Mouse (Mus musculus) cortical plate, adult 2 months (tissue): Measurements from ENCODE around the gene Mapt. TPM values are rescaled to one million over a fixed set of nuclear protein-coding genes. Genes with fewer than 3 reads are reported as not detected.

Source experiments
- H3K27ac ChIP-seq: fragments of 200-500 bp; 2 replicates; pipeline ENCODE4 v1.5.1; 2012; ENCODE audit warnings: low read length, control low read depth, inconsistent platforms; ENCODE audit not compliant: insufficient read depth
- H3K4me1 ChIP-seq: fragments of 200-500 bp; 2 replicates; pipeline ENCODE4 v1.6.1; 2011; ENCODE audit warnings: low read length; ENCODE audit not compliant: control insufficient read depth, insufficient read depth
- H3K4me3 ChIP-seq: fragments of 200-500 bp; 2 replicates; pipeline ENCODE4 v1.5.1; 2011; ENCODE audit warnings: mild to moderate bottlenecking, low read length, control low read depth; ENCODE audit not compliant: insufficient read depth
- CTCF ChIP-seq: fragments of 200-500 bp; IDR thresholded peaks from 2 replicates; pipeline ENCODE4 v1.5.1; 2011; ENCODE audit warnings: mild to moderate bottlenecking, control low read depth, low read length; ENCODE audit not compliant: insufficient read depth; ENCODE audit errors: extremely low read depth
- POLR2A ChIP-seq: fragments of 200-500 bp; IDR thresholded peaks from 2 replicates; pipeline ENCODE4 v1.6.1; 2011; ENCODE audit warnings: mild to moderate bottlenecking, low read length, control low read depth; ENCODE audit not compliant: insufficient read depth; ENCODE audit errors: extremely low read depth
- polyA plus RNA-seq: library from polyadenylated mRNA; depleted of rRNA; stranded (reverse); fragments of >200 nt; gene quantifications from 2 replicates; pipeline ENCODE4 v1.2.3, GENCODE M21; 2012

Gene Mapt
- polyA plus RNA-seq, 1 experiment, result 270 TPM

DNA sequence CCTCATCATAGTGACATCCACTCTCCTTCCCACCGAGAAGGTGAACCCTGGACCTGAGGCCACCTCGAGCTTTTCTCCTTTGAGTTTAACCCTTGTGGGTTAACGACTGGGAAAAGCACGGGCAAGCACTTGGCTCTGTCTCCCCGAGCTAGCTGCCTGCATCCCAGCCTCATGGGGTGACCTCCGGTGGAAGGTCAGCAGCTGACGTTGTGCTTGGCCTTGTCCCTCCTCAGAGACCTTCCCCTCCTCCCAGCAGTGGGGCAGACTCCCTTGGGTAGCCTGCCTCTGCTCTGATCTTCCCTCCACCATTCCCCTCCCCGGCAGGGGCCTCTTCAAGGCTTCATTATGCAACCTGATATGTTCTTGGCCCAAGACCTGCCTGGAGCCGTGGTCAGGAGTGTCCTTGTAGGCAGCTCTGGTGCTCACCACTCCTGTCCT, 38.2 kb downstream of the Mapt start:
- no peak for TF ChIP-seq POLR2A
- TF ChIP-seq CTCF, result no peak
- H3K4me1 ChIP-seq, result peaks cover 27% of the 10 kb centered on the region
- H3K27ac ChIP-seq, result peak overlapping the region; percentile 33
- H3K4me3 ChIP-seq, result no peak overlapping the region

DNA sequence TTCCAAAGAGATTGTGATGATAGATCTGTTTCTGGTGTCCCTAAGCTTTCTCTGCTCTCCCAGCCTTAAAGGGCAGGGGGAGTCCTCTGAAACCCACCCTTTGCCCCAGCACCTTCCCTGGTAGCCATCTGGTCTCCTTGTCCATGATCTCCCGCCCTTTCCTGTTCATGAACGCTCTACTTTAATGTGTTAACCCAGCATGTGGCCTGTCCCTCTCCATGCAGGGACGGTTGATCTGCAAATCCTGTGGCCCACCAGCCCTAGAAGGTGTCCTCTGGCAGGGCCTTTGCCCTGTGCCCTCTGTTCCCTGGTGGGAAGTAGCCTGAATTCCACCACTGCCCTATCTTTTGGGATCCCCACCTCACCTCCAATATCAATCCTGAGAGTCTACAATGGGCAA, 39.3 kb downstream of the Mapt start:
- Histone ChIP-seq H3K4me3 (no peak overlapping the region), H3K27ac (0 out of 2 replicates have a peak overlapping the region, but pooled peaks have one; percentile 37), H3K4me1 (peaks cover 25% of the 10 kb centered on the region)
- TF ChIP-seq CTCF (no peak), POLR2A (no peak)

- H3K4me1 ChIP-seq, result peaks cover 25% of the 10 kb centered on the region
- H3K4me3 ChIP-seq, result no peak overlapping the region
- 0 out of 2 replicates have a peak overlapping the region, but pooled peaks have one; percentile 37 for H3K27ac ChIP-seq
- TF ChIP-seq CTCF (no peak), POLR2A (no peak)
Observed at GRCm38 (mm10) chr11:104270876-104271275, 39.7 kb downstream of the Mapt start.

GRCm38 (mm10) chr11:104271876-104272275, 40.7 kb downstream of the Mapt start:
- H3K27ac ChIP-seq, result peak overlapping the region; percentile 94
- H3K4me3 ChIP-seq, result no peak overlapping the region
- no peak for TF ChIP-seq CTCF
- TF ChIP-seq POLR2A, result no peak
- H3K4me1 ChIP-seq, result peaks cover 22% of the 10 kb centered on the region

GRCm38 (mm10) chr11:104272352-104272751, 41.2 kb downstream of the Mapt start:
- peak overlapping the region; percentile 94 for H3K27ac ChIP-seq
- H3K4me1 ChIP-seq, result peaks cover 19% of the 10 kb centered on the region
- TF ChIP-seq POLR2A, result no peak
- TF ChIP-seq CTCF, result no peak
- no peak overlapping the region for H3K4me3 ChIP-seq

DNA sequence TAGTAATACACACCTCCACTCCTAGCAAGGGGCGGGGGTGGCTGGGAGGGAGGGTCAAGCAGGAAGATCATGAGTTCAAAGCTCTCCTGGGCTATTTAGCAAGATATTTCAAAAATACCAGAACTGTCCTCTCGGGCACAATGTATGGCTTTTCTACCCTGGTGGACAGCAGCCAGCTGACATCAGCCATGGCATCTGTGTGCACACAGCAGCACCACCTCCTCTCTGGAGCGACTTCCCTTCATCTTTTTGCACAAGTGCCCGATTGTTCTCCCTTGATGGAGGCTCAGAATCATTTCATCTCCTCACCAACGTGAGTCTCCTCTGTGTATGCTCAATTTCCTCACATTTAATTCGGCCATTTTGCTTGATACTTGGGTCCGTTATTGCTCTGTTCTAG, 44.6 kb downstream of the Mapt start:
- TF ChIP-seq CTCF, result no peak
- TF ChIP-seq POLR2A, result no peak
- H3K4me1 ChIP-seq, result peaks cover 15% of the 10 kb centered on the region
- 0 out of 2 replicates have a peak overlapping the region, but pooled peaks have one; percentile 24 for H3K27ac ChIP-seq
- H3K4me3 ChIP-seq, result no peak overlapping the region

DNA sequence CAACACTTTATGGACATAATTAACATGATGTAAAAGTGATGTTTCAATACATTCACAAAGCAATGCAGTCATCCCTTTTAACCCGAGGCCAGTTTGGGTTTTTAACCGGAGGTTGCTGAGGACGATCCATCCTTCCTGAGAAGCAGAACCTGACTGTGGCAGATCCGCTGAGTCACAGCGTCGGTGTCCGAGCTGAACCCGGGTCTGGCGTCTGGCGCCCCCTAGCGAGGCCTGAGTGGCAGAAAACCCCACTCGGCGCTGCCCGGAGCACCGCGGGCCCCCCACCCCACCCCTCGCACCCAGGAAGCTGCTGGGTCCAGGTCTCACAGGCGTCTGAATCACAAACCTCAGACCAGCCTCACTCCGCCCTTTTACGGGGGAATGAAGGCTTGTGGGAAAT, 47.0 kb downstream of the Mapt start:
- Histone ChIP-seq H3K4me1 (peaks cover 7% of the 10 kb centered on the region), H3K27ac (peak overlapping the region; percentile 78), H3K4me3 (no peak overlapping the region)
- TF ChIP-seq CTCF, result peak; percentile 61
- TF ChIP-seq POLR2A, result peak; percentile 56; the same call in 1 of the 2 replicates

DNA sequence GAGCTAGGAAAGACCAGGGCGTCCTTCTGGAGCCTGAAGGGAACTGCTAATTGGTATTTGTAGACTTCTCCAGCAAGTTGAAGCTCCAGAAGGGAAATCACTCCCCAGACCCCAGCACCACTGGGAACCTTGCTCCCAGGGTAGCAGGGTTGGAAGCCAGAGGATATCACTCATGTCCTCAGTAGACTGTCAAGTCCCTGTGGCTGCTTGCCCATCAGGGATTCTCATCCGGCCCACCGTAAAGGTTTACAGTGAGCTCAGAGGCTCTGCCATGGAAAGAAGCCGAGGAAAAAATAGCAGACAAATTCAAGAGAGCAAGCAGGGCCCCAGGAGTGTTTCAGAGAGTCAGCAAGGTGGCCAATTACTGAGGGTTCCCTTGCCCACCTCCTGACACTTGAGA, 47.9 kb downstream of the Mapt start:
- Histone ChIP-seq H3K4me1 (peaks cover 7% of the 10 kb centered on the region), H3K4me3 (no peak overlapping the region), H3K27ac (peak overlapping the region; percentile 23)
- TF ChIP-seq POLR2A (no peak), CTCF (no peak)

DNA sequence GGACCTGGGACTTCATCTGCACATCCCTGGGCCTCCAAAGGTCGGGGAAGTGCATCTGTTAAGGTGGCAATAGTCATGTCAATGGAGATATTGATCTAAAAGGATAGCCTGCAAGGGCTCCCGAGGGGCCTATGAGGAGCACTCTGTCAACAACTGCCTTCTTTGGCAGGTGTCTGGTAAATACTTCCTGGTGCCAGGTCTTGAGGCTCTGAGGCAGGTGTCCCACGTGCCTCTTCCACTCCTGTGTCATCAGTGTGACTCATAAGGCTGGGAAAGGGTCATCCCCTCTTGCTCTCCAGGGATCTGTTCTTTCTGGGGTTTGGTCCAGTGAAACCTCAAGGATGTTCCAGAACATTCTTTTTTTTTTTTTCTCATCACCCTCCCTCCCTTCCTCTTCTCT, 48.3 kb downstream of the Mapt start:
- TF ChIP-seq POLR2A (no peak), CTCF (no peak)
- Histone ChIP-seq H3K4me1 (peaks cover 9% of the 10 kb centered on the region), H3K4me3 (no peak overlapping the region), H3K27ac (no peak overlapping the region)

DNA sequence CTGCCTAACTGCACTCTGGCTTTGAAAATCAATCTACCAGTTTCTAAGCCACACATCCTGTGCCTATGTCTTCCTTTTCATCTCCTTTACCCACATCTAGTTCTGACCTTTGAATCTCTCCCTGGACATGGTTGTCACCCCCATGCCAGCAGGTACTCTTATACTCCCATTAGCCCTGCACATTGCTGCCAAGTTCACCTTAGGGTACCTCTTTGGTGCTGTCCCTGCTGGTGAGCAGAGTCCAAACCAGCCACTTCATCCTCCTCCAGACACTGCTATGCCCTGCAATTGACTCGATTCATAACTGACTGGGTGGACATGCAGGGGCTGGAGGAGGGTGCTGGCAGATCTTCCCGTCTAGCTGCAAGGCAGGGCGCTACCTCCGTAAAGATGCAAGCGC, 50.3 kb downstream of the Mapt start:
- Histone ChIP-seq H3K4me1 (peaks cover 9% of the 10 kb centered on the region; the same call in 1 of the 2 replicates), H3K27ac (no peak overlapping the region), H3K4me3 (no peak overlapping the region)
- TF ChIP-seq POLR2A (no peak), CTCF (no peak)
